Mouse (Mus musculus) spleen, adult 2 months (tissue): ENCODE results near the gene Adamts20. TPM values are rescaled to one million over a fixed set of nuclear protein-coding genes. Genes with fewer than 3 reads are reported as not detected.
"Not testable (repeated sequence)": the region's sequence is repeated elsewhere in the genome, so short reads cannot be mapped to it uniquely, and the experiment has no call there.

Experiments used
- DNase-seq, 2 experiments: peaks; one replicate each; pipeline versions ENCODE4 v3.0.0 to v3.0.0-alpha.2; 2012 to 2021; ENCODE audit warnings: low spot score in 2 of 2, low read depth in 1 of 2
- H3K27ac ChIP-seq: fragments of 200-500 bp; 2 replicates; pipeline ENCODE4 v1.5.1; 2012; ENCODE audit warnings: low read length, inconsistent platforms; ENCODE audit not compliant: insufficient read depth
- H3K27me3 ChIP-seq: fragments of 200-500 bp; 2 replicates; pipeline ENCODE4 v1.6.1; 2012; ENCODE audit warnings: mild to moderate bottlenecking, moderate library complexity, low read length, inconsistent platforms; ENCODE audit not compliant: control insufficient read depth, insufficient read depth
- H3K36me3 ChIP-seq: fragments of 200-500 bp; 2 replicates; pipeline ENCODE4 v1.6.1; 2012; ENCODE audit warnings: mild to moderate bottlenecking, low read length, inconsistent platforms; ENCODE audit not compliant: control insufficient read depth, insufficient read depth
- H3K4me1 ChIP-seq: fragments of 200-500 bp; 2 replicates; pipeline ENCODE4 v1.6.1; 2011; ENCODE audit warnings: inconsistent platforms; ENCODE audit not compliant: control insufficient read depth, insufficient read depth, insufficient read length
- H3K4me3 ChIP-seq: fragments of 200-500 bp; 2 replicates; pipeline ENCODE4 v1.5.1; 2011; ENCODE audit warnings: mild to moderate bottlenecking, inconsistent platforms; ENCODE audit not compliant: insufficient read depth, insufficient read length; ENCODE audit errors: extremely low read depth
- CTCF ChIP-seq: fragments of 200-500 bp; IDR thresholded peaks from 2 replicates; pipeline ENCODE4 v1.5.1; 2011; ENCODE audit warnings: mild to moderate bottlenecking, inconsistent platforms; ENCODE audit not compliant: insufficient read depth, insufficient read length, insufficient replicate concordance; ENCODE audit errors: extremely low read depth
- POLR2A ChIP-seq: fragments of 200-500 bp; IDR thresholded peaks from 2 replicates; pipeline ENCODE4 v1.6.1; 2011; ENCODE audit warnings: low read depth, low read length, inconsistent platforms
- WGBS: fragments of 180-500 bp; shearing (Covaris S2); methylation state at CpG from one replicate; pipeline ENCODE4 v1.1.7; 2018; 5-methylcytosine and 5-hydroxymethylcytosine counted together
- polyA plus RNA-seq: library from polyadenylated mRNA; depleted of rRNA; stranded (reverse); fragments of >200 nt; gene quantifications from 2 replicates; pipeline ENCODE4 v1.2.3, GENCODE M21; 2012

The Adamts20 gene
- polyA plus RNA-seq, 1 experiment: 0.51 TPM

- DNase-seq: no peak
- peak overlapping the region; percentile 26; the same call in 1 of the 2 replicates for H3K4me3 ChIP-seq
- no peak overlapping the region for H3K27ac ChIP-seq
- TF ChIP-seq CTCF: no peak
- TF ChIP-seq POLR2A: no peak
- no peaks in the 10 kb centered on the region for H3K36me3 ChIP-seq
- WGBS: under 1% methylated on average over 65 of the region's 65 CpGs
- H3K27me3 ChIP-seq: 0 out of 2 replicates have a peak, but pooled peaks cover 5% of the 10 kb centered on the region
- no peaks in the 10 kb centered on the region; the same call in 1 of the 2 replicates for H3K4me1 ChIP-seq
Measured at GRCm38 (mm10) chr15:94404071-94404545, 61.1 kb downstream of the Adamts20 start.

DNA sequence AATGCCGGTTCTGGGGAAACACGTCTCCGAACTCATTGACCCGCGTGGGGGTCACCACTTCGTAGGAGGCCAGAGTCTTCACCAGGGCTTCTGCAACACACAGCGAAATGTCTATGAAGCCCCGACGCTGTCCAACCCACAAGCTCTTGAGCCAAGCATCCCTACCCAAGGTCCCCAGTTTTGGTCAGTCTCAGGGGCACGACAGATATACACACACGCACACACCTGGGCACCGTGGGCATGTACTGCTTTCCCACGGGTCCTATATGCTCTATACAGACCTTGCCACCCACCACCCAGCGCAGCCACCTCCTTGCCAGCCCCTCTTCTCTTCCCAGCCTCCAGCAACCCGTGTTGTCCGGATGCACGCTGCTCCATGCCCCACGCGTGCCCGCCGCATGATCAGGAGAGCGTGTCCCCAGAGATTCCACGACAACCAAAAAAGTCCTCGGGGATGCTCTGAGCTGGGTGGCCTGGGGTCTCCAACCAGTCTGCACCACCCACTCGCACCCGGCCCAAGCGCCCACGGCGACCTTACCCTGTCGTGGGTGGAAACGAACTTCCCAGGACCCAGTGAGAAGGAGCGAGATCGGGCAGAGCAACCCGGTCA lies 61.7 kb downstream of the Adamts20 start:
- 0 out of 2 replicates have a peak, but pooled peaks cover 5% of the 10 kb centered on the region for H3K27me3 ChIP-seq
- H3K27ac ChIP-seq: no peak overlapping the region
- no peaks in the 10 kb centered on the region; the same call in 1 of the 2 replicates for H3K4me1 ChIP-seq
- H3K4me3 ChIP-seq: peak overlapping the region; percentile 26; the same call in 1 of the 2 replicates
- no peaks in the 10 kb centered on the region for H3K36me3 ChIP-seq
- DNase-seq: no peak
- 2% methylated on average over 34 of the region's 34 CpGs for WGBS
- no peak for TF ChIP-seq POLR2A
- no peak for TF ChIP-seq CTCF

DNA sequence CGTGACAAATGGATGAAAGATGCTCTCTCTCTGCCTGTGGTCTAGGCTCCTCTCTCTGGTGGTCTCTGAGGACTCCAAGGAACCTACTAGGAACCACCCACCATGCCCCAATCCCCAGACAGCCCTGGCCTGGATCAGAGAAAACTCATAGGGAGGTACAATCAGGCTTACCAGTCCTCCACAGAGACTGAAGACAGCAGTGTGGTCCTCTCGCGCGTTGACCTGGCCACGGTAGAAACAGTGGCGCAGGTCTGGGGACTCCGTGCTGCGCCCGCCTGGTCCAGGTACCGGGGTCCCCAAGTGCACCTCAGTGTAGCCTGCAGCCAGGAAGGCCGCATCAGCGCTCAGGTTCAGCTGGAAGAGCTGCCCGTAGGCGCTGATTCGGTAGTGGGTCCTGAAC lies 62.2 kb downstream of the Adamts20 start:
- Histone ChIP-seq H3K4me1 (no peaks in the 10 kb centered on the region; the same call in 1 of the 2 replicates), H3K27me3 (0 out of 2 replicates have a peak, but pooled peaks cover 5% of the 10 kb centered on the region), H3K27ac (no peak overlapping the region), H3K36me3 (no peaks in the 10 kb centered on the region), H3K4me3 (no peak overlapping the region)
- no peak for TF ChIP-seq POLR2A
- no peak for TF ChIP-seq CTCF
- no peak for DNase-seq
- WGBS: 15% methylated on average over 15 of the region's 15 CpGs

DNA sequence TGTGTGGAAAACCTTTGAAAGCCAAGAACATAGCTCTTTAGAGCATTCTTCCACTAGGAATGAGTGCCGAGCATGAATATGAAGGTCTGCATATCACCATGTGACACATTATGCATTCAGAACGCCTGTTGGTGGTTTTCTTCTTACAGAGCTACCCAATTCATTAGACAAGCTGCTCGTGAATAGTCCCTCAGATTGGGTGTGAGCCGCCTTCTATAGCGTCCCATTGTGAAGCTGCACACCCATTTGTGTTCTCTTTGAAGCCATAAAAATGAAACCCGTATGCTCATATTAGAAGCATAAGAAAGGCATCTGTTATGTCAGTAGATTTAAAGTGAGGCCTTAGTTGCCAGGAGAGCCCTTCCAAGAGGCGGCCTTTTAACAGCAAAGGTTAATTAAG lies 72.5 kb downstream of the Adamts20 start:
- DNase-seq: no peak
- Histone ChIP-seq H3K36me3 (no peaks in the 10 kb centered on the region), H3K4me3 (no peak overlapping the region), H3K27me3 (no peaks in the 10 kb centered on the region), H3K27ac (no peak overlapping the region), H3K4me1 (no peaks in the 10 kb centered on the region)
- no peak for TF ChIP-seq POLR2A
- no peak for TF ChIP-seq CTCF
- 87% methylated on average over 7 of the region's 7 CpGs for WGBS

GRCm38 (mm10) chr15:94390127-94390526 lies 75.1 kb downstream of the Adamts20 start:
- not testable (repeated sequence) for H3K27me3 ChIP-seq, DNase-seq, H3K36me3 ChIP-seq, H3K4me3 ChIP-seq, H3K4me1 ChIP-seq, H3K27ac ChIP-seq
- 64% methylated on average over 2 of the region's 2 CpGs for WGBS

DNA sequence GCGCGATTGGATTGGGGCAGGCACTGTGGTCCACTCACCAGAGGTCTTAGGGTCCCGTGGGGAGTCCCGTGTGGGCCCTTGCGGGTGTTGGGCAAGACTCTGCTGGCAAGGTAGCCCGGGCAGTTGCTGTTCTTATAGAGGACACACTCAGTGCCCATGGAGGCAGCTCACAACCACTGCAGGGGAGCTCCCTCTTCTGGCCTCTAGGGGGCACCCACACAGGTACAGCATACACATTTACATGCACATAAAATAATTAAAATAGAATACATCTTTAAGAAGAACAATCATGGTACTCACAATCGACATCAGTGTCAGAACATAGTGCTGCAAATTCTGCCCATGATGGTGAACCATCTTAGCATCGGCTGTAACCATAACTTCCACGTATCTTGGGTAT lies 85.8 kb downstream of the Adamts20 start:
- H3K4me1 ChIP-seq: no peaks in the 10 kb centered on the region
- no peak overlapping the region for H3K27ac ChIP-seq
- H3K36me3 ChIP-seq: no peaks in the 10 kb centered on the region
- no peak overlapping the region for H3K4me3 ChIP-seq
- 92% methylated on average over 7 of the region's 9 CpGs for WGBS
- no peak for TF ChIP-seq POLR2A
- no peak for TF ChIP-seq CTCF
- H3K27me3 ChIP-seq: no peaks in the 10 kb centered on the region
- no peak for DNase-seq

DNA sequence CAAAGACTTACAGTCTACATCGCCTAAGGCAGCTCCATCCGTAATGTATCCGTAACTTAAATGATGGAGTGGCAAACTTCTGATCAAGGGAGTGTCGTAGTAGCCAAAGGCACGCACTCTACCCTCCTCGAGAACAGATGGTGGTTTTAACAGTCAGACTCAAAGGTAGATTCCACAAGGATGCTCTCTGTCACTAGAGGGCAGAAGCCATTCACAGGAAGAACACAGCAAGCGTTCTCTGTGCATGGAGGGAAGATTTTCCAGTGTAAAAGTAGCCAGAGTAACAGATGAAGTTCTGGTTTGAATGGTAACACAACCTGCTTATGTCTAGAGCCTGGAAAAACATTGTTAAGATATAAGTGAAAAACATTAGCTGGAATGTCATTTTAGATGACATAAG lies 92.7 kb downstream of the Adamts20 start:
- Histone ChIP-seq H3K4me3 (no peak overlapping the region), H3K36me3 (no peaks in the 10 kb centered on the region), H3K27me3 (no peaks in the 10 kb centered on the region), H3K27ac (no peak overlapping the region), H3K4me1 (no peaks in the 10 kb centered on the region)
- TF ChIP-seq CTCF (no peak), POLR2A (no peak)
- 78% methylated on average over 7 of the region's 7 CpGs for WGBS
- no peak for DNase-seq
